Mouse (Mus musculus) C2C12 (cell line): Measurements from ENCODE around the gene Fars2. TPM values are rescaled to one million over a fixed set of nuclear protein-coding genes. Genes with fewer than 3 reads are reported as not detected.

Source experiments
- H3K27me3 ChIP-seq: one replicate; pipeline ENCODE4 v1.6.1; 2011; ENCODE audit not compliant: control insufficient read depth, insufficient read depth, insufficient read length
- H3K36me3 ChIP-seq: one replicate; pipeline ENCODE4 v1.6.1; 2011; ENCODE audit not compliant: control insufficient read depth, insufficient read depth
- H3K4me3 ChIP-seq: one replicate; pipeline ENCODE4 v1.5.1; 2011; ENCODE audit warnings: mild to moderate bottlenecking, control low read depth; ENCODE audit not compliant: poor library complexity, insufficient read depth, severe bottlenecking
- H3K79me2 ChIP-seq: one replicate; pipeline ENCODE4 v1.6.1; 2011; ENCODE audit not compliant: control insufficient read depth, insufficient read depth
- H3K79me3 ChIP-seq: one replicate; pipeline ENCODE4 v1.6.1; 2011; ENCODE audit warnings: low read depth, control low read depth
- H3ac ChIP-seq: one replicate; pipeline ENCODE3; 2011; ENCODE audit warnings: low read depth; ENCODE audit not compliant: control insufficient read depth, insufficient read length
- CEBPB ChIP-seq: IDR thresholded peaks from one replicate; pipeline ENCODE4 v1.6.1; 2011; ENCODE audit warnings: low read depth, mild to moderate bottlenecking, control low read depth, moderate library complexity
- CTCF ChIP-seq: IDR thresholded peaks from one replicate; pipeline ENCODE4 v1.5.1; 2011; ENCODE audit not compliant: control insufficient read depth, insufficient read depth, insufficient read length
- FOSL1 ChIP-seq: IDR thresholded peaks from one replicate; pipeline ENCODE4 v1.8.0; 2011; ENCODE audit warnings: mild to moderate bottlenecking, low read length; ENCODE audit not compliant: poor library complexity, insufficient read depth, severe bottlenecking
- MAX ChIP-seq: IDR thresholded peaks from one replicate; pipeline ENCODE4 v1.6.1; 2011; ENCODE audit warnings: mild to moderate bottlenecking, control low read depth
- MYOD1 ChIP-seq: IDR thresholded peaks from one replicate; pipeline ENCODE4 v1.6.1; 2011; ENCODE audit warnings: low read depth; ENCODE audit not compliant: control insufficient read depth, insufficient read length
- MYOG ChIP-seq: IDR thresholded peaks from one replicate; pipeline ENCODE4 v1.6.1; 2011; ENCODE audit not compliant: control insufficient read depth, insufficient read length; ENCODE audit errors: extremely low read depth
- USF1 ChIP-seq: IDR thresholded peaks from one replicate; pipeline ENCODE4 v1.6.1; 2011; ENCODE audit warnings: low read depth, mild to moderate bottlenecking, control low read depth, moderate library complexity
- polyA plus RNA-seq: library from polyadenylated mRNA; unstranded; fragments of >200 nt; fragmentation: generic; extraction: Trizol; gene quantifications from one replicate; pipeline ENCODE4 v1.2.1, GENCODE M21; 2012; ENCODE audit warnings: missing spikeins

The Fars2 gene
- polyA plus RNA-seq, 1 experiment = 25.9 TPM

DNA sequence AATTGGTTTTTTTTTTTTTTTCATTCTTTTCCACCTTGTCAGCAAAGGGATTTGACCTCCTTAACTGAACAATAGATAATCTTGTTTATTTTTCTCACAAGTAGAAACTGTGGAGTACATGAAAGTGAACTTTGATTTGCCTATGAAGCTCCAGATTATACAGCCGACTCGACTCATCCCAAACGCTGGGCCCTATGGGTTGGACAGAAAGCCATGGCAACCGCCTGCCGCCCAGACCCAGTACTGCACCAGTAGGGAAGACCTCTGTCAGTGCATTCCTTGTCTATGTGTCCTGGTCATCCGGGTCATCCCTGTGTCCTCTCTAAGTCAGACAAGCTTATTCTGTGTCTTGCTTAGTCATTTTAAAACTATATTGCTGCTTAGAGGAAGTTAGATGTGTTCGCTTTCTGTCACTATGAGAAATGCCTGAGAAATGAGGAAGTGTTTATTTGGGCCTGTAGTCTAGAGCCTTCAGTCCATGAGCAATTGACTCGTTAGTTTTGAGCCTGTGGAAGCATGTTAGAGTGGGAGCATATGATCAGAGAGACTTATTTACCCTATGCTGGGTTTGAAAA, 416.8 kb downstream of the Fars2 start:
- H3K36me3 ChIP-seq = no peaks in the 10 kb centered on the region
- no peaks in the 10 kb centered on the region for H3K27me3 ChIP-seq
- H3K4me3 ChIP-seq = no peak overlapping the region
- no peak overlapping the region for H3ac ChIP-seq
- TF ChIP-seq MYOD1 (no peak), MYOG (no peak), FOSL1 (no peak), MAX (no peak), USF1 (no peak), CEBPB (no peak), CTCF (no peak)
- no peaks in the 10 kb centered on the region for H3K79me2 ChIP-seq
- no peaks in the 10 kb centered on the region for H3K79me3 ChIP-seq

DNA sequence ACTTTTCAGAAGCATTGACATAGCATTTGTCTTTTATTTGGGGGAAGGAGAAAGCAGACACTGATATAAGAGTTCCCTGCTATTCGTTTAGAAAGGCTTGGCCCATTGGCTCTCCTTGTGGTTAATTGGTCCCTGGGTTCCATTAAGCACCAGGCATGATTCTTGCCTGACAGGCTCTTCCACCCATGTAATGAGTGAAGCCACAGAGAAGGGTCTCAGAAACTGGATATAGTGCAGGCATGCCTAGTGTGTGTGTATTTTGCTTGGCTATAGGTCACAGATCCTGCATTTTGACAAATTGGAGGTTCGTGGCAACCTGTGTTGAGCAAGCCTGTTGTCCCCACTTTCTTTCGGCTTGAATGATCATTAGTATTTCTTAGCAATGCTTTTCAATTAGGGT, 420.4 kb downstream of the Fars2 start:
- H3K79me2 ChIP-seq = no peaks in the 10 kb centered on the region
- no peak for TF ChIP-seq CEBPB
- no peak for TF ChIP-seq CTCF
- no peak for TF ChIP-seq MAX
- no peak for TF ChIP-seq MYOD1
- no peak for TF ChIP-seq MYOG
- no peak for TF ChIP-seq FOSL1
- TF ChIP-seq USF1 = no peak

GRCm38 (mm10) chr13:36538385-36538784, 421.2 kb downstream of the Fars2 start:
- no peaks in the 10 kb centered on the region for H3K79me3 ChIP-seq
- H3K79me2 ChIP-seq = no peaks in the 10 kb centered on the region
- H3ac ChIP-seq = no peak overlapping the region
- H3K36me3 ChIP-seq = no peaks in the 10 kb centered on the region
- H3K27me3 ChIP-seq = no peaks in the 10 kb centered on the region
- TF ChIP-seq CEBPB (no peak), USF1 (no peak), MYOG (no peak), FOSL1 (no peak), MAX (no peak), MYOD1 (no peak), CTCF (no peak)
- no peak overlapping the region for H3K4me3 ChIP-seq

More for the DNA sequence above, 420.4 kb downstream of the Fars2 start:
- Histone ChIP-seq H3K27me3 (no peaks in the 10 kb centered on the region), H3ac (no peak overlapping the region), H3K4me3 (no peak overlapping the region), H3K79me3 (no peaks in the 10 kb centered on the region), H3K36me3 (no peaks in the 10 kb centered on the region)

DNA sequence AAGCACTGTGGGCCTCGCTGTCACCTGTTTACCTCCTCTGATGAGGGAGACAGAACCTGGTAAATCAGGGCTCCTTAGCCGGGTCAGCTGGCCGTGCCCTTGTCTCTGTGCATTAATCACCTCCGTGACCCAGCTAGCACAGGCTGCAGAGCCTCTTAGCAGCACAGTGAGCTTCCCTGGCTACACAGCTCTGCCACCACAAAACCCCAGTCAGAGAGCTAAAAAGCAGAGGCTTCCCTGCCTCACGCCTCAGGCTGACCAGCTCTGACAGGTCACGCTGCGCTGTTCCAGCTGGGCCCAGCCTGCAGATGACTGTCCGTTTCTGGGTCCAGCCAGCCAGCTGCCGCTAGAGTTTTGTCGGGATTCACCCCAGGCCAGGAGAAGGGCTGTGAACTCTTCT, 423.0 kb downstream of the Fars2 start:
- H3K4me3 ChIP-seq = no peak overlapping the region
- no peaks in the 10 kb centered on the region for H3K36me3 ChIP-seq
- TF ChIP-seq MYOG (no peak), MAX (no peak), USF1 (no peak), FOSL1 (no peak), CEBPB (no peak), MYOD1 (no peak), CTCF (no peak)
- no peak overlapping the region for H3ac ChIP-seq
- no peaks in the 10 kb centered on the region for H3K79me2 ChIP-seq
- H3K79me3 ChIP-seq = no peaks in the 10 kb centered on the region
- no peaks in the 10 kb centered on the region for H3K27me3 ChIP-seq

- H3K4me3 ChIP-seq = no peak overlapping the region
- H3K36me3 ChIP-seq = no peaks in the 10 kb centered on the region
- H3K27me3 ChIP-seq = no peaks in the 10 kb centered on the region
- TF ChIP-seq USF1 (no peak), MAX (no peak), CTCF (no peak), CEBPB (no peak), FOSL1 (no peak), MYOG (no peak)
- no peak overlapping the region for H3ac ChIP-seq
- H3K79me3 ChIP-seq = no peaks in the 10 kb centered on the region
- H3K79me2 ChIP-seq = no peaks in the 10 kb centered on the region
Observed at GRCm38 (mm10) chr13:36541287-36541780, 424.1 kb downstream of the Fars2 start.

GRCm38 (mm10) chr13:36550694-36551093, 433.5 kb downstream of the Fars2 start:
- Histone ChIP-seq H3K79me2 (no peaks in the 10 kb centered on the region), H3K79me3 (no peaks in the 10 kb centered on the region), H3K36me3 (no peaks in the 10 kb centered on the region), H3K27me3 (no peaks in the 10 kb centered on the region), H3ac (no peak overlapping the region), H3K4me3 (no peak overlapping the region)
- no peak for TF ChIP-seq USF1
